Mouse (Mus musculus): ENCODE results near the gene Cdipt. TPM values are rescaled to one million over a fixed set of nuclear protein-coding genes. Genes with fewer than 3 reads are reported as not detected.

Cdipt gene
- 91.9 and 94.6 TPM in 2 replicates for polyA plus RNA-seq (2015; fragmentation: Nextera tagmentation; extraction: Ambion mirVana)

DNA sequence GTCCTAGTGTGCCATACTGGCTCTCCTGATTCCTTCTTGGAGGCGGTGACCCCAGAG lies at the start of gene Cdipt:
Cdipt (plus strand) TSS at position 22 of the 57 bp plus-strand sequence.
- no peak for DNase-seq (ENCODE audit: low spot score)

DNA sequence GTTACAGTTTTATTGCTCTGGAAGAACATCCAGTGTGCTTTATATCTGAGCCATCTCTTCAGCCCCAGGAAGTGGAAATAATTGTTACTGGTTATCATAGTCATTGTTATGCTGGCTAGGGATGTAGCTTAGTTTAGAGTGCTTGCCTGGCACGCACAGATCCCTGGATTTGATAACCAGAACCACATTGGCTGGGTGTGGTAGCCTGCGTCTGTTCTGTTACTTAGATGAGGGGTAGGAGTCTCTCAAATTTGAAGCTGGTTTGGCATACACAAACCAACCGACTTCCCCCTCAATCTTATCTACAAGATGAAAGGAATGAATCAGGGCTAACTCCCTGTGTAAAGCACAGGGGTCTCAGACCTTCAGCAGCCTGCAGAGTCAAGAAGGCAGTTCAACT lies 49.4 kb upstream of the Cdipt start:
- no peak for DNase-seq (ENCODE audit: low spot score)

DNA sequence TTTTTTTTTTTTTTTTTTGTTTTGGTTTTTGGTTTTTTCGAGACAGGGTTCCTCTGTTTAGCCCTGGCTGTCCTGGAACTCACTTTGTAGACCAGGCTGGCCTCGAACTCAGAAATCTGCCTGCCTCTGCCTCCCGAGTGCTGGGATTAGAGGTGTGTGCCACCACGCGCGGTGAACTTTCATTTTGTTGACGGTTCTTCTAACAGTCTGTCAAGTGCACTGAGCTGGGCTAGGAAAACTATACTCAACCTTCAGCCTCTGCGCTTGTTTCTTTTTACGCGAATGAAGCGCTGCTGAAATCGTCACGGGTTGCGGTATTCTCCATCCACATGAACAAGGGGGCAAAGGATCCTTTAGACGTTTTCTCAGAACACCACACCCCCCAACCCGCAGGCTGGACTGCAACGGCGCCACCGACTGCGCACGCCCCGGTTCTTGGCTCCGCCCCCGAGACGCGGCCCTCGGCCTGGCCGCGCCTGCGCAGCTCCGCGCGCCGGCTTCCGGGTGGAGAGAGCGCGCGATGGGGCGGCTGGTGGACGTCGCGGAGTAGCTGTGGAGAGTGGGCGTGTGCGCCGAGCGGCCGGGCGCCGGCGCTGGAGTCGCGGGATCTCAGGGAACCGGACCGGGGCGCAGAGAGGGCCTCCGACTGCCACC lies 47.2 kb upstream of the Cdipt start, which contains the start of gene Kctd13:
Kctd13 (plus strand) TSS at position 496 of the 654 bp plus-strand sequence.
- peak; percentile 92 for DNase-seq (ENCODE audit: low spot score)

DNA sequence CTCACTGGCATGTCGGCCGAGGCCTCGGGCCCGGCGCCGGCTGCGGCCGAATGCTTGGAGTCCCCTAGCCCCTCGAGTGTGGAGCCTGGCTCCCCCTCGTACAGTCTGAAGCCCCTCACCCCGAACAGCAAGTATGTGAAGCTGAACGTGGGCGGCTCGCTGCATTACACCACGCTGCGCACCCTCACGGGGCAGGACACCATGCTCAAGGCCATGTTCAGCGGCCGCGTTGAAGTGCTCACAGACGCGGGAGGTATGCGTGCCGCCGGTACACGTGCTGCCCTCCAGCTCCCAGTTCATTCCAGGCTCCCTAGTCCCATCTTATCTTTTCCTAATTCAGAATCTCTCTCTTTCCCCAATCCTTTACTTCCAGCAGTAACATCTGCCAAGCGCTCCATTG lies 46.7 kb upstream of the Cdipt start:
- DNase-seq (ENCODE audit: low spot score), result no peak

DNA sequence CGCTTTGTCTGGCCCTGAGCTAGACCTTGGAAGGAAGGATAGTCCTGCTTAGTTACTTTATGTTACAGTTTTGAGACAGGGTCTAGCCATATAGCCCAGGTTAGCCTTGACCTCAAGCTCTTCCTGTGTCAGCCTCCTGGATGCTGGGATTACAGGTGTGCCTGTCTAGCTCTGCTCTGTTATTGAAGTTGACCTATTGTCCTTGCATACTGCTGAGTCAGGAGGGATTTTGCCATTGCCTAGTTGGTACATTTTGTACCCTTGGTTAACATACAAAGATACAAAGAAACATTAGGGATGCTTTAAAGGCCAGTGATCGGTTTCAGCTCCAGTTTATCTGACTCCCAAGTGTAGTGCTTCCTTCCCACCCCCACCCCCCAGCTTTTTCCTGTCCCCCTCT lies 43.1 kb upstream of the Cdipt start:
- DNase-seq (ENCODE audit: low spot score), result no peak

DNA sequence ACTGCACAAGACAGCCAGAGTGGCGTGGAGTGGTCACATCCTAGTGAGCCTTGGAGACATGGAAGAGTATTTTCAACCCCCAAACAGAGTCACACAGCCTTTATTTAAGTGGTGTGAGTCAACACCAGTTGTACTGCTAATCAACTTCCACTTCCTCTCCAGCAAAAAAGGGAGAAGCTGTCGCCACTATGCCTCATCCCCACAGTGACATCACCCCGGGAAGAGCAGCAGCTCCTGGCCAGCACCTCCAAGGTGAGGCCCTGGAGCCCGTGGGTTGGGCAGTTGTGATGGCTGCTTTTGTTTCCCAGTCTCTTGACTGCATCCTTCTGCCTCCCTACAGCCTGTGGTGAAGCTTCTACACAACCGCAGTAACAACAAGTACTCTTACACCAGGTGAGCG lies 34.5 kb upstream of the Cdipt start:
- DNase-seq (ENCODE audit: low spot score), result no peak

DNA sequence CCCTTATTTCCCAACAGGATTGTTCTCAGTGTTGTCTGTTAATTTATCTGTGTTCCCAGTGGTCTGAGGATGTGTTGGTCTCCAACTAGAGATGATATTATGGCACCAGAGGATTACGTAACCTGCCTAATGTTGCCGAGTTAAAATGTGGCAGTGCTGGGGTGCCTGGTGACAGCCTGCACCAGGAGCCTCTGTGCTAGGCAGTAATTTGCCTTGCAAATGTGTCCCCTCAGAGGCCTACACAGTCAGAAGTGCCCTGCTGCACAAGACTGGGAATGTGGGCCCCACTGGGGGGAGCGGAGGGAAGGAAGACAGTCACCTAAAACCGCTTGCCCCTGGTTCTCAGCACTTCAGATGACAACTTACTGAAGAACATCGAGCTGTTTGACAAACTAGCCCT lies 33.9 kb upstream of the Cdipt start:
- no peak for DNase-seq (ENCODE audit: low spot score)

DNA sequence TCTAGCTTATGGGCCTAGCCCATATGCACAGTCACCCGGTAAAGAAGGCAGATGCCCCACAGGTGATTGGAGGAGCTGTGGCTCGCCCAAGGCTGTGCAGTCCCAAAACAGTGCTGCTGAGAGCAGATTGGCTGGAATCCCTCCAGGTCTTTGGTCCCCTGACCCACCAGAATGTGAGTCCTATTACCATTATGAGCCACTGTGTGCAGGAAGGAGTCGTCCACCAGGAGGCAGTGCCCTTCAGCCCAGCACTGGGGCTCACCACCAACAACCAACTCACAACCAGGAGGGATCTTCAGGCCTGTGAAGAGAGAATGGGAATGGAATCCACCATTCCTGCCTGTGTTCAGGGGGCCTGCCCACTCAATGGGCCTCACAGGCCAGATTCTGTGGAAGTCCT lies 29.2 kb upstream of the Cdipt start:
- peak; percentile 32 for DNase-seq (ENCODE audit: low spot score)

DNA sequence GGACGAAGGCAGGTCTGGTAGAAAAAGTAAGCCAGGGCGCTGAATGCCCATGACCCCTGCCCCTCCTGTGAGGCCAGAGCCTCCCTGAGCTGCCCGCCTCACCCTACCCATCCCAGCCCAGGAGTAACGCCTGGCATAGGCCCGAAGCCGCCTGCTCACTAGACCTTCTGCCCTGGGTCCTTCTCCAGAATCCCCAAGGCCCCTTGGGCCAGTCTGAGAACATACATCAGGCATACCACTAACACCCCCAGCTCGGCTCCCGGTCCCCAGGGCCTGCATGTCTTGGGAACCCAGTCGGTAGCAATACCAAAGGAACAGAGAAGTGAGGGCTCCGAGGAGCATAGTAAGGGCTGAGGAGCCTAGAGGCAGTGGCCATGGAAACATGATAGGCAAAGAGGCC lies 27.1 kb upstream of the Cdipt start:
- no peak for DNase-seq (ENCODE audit: low spot score)

DNA sequence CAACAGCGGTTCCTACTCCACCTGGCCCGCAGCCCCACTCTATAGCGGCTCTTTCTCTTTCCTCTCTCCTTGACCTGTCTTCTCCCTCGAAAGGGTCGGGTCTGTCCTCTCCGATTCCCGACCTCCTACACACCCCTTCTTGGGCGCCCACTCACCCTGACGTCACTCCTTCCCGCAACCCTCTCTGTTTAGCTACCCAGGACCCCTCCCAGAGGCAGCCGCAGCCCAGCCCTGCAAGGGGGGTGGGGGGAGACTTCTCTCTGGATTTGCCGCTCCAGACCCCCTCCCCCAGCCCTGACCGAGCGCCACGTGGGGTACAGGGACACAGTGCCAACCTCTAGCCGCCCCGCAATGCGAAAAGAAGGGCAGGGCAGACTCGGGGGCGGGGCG lies 26.3 kb upstream of the Cdipt start, which contains the start of gene Asphd1:
Asphd1 (minus strand) TSS at position 180 of the 390 bp plus-strand sequence.
- DNase-seq (ENCODE audit: low spot score), result no peak

DNA sequence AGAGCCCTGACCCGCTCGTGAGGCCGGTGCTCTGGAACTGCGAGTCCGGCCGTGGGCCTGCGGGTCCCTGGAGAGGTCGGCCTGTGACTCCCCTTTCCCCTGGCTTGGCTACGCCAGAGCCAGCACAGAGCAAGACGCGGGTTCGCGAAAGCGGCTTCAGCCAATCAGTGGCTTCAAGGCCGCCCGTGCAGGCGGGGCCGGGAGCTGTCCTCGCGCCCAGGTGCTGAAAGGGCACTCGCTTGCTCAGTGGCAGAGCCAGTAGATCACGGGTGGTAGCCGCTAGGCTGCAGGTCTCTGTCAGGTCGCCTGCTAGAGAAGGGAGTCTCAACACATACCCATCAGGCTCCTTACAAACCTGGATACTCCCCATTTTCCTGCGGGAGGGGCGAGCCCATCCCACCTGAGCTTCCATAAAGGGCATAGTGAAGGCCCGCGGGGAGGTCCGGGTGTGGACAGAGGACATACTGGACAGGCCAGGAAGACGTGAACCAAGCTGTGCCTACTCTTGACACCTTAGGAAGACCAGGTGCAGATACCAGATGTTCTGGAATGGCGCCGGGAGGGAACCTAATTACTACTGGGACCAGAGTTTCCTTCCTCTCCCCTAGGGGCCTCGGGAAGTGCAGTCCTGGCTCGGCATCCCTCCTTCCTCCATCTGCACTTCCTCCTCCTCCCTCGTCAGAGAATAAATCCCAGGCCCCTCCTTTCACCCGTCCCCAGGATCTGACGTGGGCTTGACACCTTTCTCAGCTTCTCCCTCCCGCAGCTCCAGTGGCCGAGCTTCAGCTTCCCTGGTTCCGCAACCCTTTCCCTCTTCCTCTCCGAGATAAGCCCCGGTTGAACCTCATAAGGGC lies 25.7 kb upstream of the Cdipt start, which contains the start of gene Sez6l2:
Sez6l2 (plus strand) TSS at position 771 of the 854 bp plus-strand sequence.
- peak; percentile 92 for DNase-seq (ENCODE audit: low spot score)

DNA sequence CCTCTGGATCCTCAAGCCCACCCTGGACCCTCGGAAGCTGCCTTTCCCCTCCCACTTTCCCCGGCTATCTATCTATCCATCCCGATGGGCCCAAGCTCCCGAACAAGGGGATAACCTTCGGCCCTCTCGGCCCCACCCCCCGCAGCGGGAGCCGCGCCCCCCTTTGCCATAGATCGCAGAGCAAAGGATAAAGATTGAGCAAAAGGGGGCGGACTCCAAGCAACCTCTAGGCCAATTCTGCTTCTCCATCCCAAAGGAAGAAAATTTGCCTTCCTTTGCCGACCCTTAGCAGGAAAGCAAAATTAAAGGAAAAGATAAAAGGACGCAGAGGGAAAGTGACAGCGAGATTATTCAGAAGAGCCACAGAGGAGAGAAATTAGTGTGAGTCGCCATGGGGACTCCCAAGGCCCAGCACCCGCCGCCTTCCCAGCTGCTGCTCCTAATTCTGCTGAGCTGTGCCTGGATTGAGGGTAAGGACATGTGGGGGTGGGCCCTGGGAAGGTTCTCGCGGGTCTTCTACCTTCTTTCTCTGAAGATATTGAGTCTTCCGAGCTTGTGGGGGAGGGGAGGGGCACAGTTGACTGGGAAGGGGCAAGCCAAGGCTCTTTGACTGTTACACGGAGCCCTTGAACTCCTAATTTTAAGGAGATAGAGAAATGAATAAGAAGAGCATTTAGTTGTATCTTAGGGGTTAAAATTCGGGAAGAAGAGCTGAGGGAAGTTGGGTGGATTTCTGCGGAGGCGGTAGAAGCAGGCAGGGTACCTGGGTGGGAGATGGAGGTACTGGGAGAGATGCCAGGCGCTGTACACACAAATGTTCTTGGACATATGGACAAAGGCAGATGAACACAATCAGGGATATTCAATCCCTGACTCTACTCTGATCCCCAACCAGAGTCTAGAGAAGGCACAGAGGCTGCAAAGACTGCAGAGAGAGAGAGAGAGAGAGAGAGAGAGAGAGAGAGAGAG lies 24.8 kb upstream of the Cdipt start:
- DNase-seq (ENCODE audit: low spot score), result no peak

DNA sequence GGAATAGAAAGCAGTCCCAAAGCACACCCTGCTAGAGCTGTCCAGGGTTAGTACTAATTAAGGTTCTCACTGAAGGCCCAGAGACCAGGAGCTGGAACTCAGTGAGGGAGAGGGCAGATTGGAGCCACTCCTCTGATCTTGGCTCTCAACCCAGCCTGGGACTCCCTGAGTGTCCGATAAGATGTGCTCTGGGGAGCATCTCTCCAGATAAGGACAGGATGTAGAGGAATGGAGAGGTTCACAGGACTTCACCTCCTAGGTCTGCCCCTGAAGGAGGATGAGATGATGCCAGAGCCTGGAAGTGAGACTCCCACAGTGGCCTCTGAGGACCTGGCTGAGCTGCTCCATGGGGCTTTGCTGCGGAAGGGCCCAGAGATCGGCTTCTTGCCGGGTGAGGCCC lies 24.0 kb upstream of the Cdipt start:
- no peak for DNase-seq (ENCODE audit: low spot score)

DNA sequence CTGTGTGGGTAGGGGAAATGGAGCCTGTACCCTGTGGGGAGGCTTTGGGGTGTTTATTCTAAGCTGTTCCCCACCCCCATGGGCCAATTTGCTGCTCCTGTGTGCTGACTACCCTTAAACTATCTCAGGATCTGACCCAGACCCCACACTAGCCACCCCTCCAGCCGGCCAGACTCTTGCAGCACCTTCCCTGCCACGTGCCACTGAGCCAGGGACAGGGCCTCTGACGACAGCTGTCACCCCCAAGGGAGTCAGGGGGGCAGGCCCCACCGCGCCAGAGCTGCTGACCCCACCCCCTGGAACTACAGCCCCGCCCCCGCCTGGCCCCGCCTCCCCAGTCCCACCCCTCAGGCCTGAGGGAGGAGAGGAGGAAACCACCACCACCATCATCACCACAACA lies 23.1 kb upstream of the Cdipt start:
- peak; percentile 17 for DNase-seq (ENCODE audit: low spot score)

DNA sequence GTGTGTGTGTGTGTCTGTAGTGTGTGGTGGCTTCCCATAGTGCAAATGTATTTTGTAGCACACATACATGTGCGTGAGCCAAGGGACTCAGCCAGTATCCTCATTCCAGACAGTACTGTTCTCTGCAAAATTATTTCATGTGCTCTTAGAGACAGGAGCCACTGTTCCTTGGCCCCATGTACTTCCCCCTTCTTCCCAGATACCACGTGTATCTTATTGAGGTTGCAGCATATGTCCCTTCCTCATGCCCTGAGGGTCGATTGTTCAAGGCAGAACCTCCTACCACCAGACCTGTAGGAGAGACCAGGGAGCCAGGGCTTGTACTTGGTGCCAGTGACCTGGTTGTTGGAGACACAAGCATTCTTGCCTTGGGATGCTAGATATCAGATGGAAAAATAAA lies 20.6 kb upstream of the Cdipt start:
- no peak for DNase-seq (ENCODE audit: low spot score)

DNA sequence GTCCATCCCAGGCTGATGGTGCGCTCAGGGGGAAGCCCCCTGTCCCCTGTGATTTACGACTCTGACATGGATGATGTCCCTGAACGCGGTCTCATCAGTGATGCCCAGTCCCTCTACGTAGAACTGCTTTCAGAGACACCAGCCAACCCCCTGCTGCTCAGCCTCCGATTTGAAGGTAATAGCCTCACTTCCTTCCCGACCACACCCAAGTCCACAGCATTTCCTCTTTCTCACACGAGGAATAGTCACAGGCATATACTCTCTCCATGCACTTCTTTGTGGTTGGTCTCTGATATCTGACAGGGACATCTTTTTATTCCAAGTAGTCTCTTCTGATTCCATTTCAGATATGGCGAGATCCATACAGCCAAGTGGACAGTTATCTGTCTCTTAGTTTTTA lies 15.9 kb upstream of the Cdipt start:
- DNase-seq (ENCODE audit: low spot score), result no peak

DNA sequence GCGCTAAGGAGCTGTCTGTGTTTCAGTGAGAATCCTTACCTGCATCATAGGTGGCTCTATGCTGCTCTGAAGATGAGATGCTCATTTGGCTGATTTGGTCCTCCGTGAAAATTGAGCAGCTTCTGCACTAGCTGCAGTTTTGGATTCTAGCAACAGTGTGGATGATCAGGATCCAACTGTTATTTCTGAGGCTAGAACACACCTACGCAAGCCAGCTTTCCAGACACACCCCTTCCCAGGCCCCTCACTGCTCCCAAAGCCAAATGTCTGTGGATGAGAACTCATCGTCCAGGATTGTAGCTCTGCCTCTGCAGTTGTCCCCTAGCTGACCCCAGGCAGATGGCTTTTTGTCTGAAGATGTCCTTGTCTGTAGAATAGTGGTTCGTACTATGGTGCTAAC lies 14.6 kb upstream of the Cdipt start:
- DNase-seq (ENCODE audit: low spot score), result no peak

DNA sequence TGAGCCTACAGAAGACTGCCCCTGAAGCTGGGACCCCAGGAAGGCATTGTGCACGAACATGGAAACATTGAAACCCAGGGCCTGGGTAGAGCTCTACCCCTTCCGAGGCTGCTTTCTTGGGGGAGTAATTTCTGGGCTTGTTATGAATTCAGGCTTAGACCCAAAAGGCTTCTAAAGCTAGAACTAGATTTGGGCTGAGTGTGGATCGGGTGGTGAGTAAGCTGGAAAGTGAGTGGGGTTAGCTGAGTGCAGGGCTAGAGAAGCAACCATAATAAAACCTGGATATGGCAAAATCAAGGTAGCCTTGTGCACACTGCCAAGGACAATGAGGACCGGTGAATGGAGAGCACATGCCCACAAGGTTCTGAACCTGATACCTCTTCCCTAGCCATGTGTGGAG lies 13.7 kb upstream of the Cdipt start:
- no peak for DNase-seq (ENCODE audit: low spot score)

DNA sequence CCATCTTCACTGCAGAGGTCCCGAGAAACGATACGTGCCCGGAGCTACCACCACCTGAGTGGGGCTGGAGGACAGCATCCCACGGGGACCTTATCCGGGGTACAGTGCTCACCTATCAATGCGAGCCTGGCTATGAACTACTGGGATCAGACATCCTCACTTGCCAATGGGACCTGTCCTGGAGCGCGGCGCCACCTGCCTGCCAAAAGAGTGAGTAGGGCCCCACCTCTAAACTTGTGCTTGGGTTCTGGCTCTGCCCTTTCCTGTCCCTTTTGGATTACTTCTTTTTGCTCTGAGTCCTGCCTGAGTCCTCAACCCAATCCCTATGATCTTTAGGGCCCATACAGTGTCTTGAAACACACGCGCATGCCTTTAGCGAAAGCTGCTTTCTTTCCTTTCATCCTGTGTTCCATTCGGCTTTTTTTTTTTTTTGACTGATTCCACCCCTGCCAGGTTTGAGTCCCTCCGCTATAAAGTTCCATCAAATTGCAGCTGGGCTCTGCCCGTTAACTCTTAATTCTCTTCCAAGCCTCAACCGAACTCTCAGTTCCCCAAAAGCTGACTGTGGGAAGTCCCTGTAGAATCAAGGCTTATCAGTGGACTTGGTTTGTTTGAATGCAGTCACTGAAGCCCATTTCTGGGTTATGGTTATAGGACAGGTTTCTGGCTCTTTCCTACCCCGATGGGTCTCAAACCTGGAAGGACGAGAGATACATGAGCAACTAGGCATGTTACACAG lies 12.0 kb upstream of the Cdipt start:
- peak; percentile 19 for DNase-seq (ENCODE audit: low spot score)

DNA sequence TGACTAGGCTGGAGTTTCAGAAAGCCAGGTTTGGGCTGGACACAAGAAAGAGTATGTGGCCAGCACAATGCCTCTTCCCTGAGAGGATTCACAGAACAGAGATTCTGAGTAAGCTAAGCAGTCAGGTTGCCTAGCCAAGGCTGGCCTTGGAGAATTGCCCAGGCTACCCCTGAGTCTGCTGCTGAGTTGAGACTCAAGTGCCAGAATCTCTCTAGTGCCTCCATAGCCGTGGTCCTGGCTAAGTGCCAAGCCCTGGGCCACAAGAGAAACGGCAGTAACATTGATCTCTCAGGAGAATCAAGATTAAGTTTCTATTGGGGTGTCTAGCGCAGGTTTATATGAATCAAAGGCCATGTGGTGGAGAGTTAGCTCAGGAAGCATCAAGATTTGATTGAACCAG lies 10.1 kb upstream of the Cdipt start:
- no peak for DNase-seq (ENCODE audit: low spot score)

DNA sequence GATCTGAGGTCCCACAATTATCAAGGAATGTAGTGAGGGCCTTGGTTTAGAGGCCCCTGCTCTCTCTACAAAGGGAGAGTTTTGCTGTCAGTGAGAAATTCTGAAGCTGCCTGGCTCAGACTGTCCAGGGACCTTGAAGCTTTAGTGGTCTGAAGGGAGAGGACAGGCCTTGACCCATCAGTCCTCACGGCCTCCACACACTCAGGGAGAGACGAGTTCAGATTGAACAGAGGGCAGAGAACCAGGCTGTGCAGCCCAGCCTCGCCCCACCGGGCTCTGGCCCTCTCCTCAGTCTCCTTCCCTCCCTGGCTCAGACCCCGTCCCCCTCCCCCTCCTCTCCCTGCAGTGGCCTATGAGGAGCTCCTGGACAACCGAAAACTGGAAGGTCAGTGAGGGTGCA lies 8.4 kb upstream of the Cdipt start:
- no peak for DNase-seq (ENCODE audit: low spot score)
